20 mouse cellular contexts compared by ENCODE assay signal in the genomic region with DNA sequence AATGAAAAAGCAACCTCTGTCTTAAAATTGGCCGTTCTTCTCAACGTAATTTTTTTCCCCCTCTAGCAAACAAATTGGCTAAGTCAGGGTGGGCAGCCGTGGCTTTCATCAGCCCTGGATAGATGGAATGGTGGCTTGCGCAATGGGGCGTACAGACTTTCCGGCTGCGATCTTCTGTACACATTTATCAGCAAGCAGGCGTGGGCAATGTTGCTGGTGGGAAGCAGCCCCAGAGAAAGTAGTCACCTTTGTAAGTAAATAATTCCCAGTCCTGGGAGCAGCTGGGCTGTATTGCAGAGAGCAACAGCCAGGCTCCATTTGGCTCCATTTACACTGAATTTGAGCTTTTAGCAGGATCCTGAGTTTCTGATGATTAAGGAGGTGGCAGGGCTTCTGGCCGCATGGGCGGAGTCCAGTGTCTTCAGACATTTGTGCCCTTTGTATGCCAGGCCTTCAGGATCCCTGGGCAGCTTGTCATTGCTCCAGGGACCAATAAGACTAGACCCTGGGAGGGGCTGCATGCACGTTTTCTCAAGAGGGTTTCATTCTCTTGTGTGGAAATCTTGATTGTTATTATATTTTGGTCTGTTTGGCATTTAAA.
A peak's percentile ranks its signal among the peaks of the same experiment; 100 is the strongest.
DNase-seq lines count a peak whose midpoint lies in the region; ATAC-seq and TF ChIP-seq lines count a peak whose summit lies in the region.
"Had no signal": no experiment of that assay in that cellular context is flagged by ENCODE, and none has a peak within 500 bp of the region (broad histone marks: within the 10 kb centered on the region; RNA-seq: fewer than 3 reads in every experiment).

No protein-coding gene starts in this region.

- no peak overlapping the region for H3K4me3 ChIP-seq in liver, embryonic 12.5 days
- no peak overlapping the region for H3K4me3 ChIP-seq in liver, postnatal 0 days (ENCODE audit: low read depth, low read length)
- no peak overlapping the region for H3K4me3 ChIP-seq in liver, embryonic 13.5 days (replicated peaks)
- H3K4me3 ChIP-seq in layer of hippocampus, adult 2 months = no peak overlapping the region
- H3K4me3 ChIP-seq: erythroblast, embryonic 14.5 days; gastrocnemius, adult 2 months; heart, adult 2 months; heart, embryonic 15.5 days; limb, embryonic 13.5 days; stomach, embryonic 15.5 days had no signal

- 59% methylated on average over 11 of the region's 11 CpGs for WGBS in liver, embryonic 12.5 days (ENCODE audit: insufficient replicate concordance)
- 49% methylated on average over 11 of the region's 11 CpGs for WGBS in liver, postnatal 0 days (ENCODE audit: insufficient replicate concordance)
- 62% methylated on average over 11 of the region's 11 CpGs for WGBS in liver, embryonic 13.5 days (ENCODE audit: insufficient replicate concordance)

- H3K27me3 ChIP-seq in liver, embryonic 12.5 days (replicated peaks) = no peaks in the 10 kb centered on the region; the same call in 1 of the 2 replicates
- no peaks in the 10 kb centered on the region for H3K27me3 ChIP-seq in liver, postnatal 0 days (ENCODE audit: insufficient read depth, low read length)
- H3K27me3 ChIP-seq in liver, embryonic 13.5 days = no peaks in the 10 kb centered on the region
- H3K27me3 ChIP-seq: heart, embryonic 15.5 days; stomach, embryonic 15.5 days had no signal

- H3K36me3 ChIP-seq in liver, embryonic 12.5 days = no peaks in the 10 kb centered on the region
- H3K36me3 ChIP-seq in liver, postnatal 0 days (replicated peaks; ENCODE audit: insufficient read depth, low read length) = no peaks in the 10 kb centered on the region
- no peaks in the 10 kb centered on the region for H3K36me3 ChIP-seq in liver, embryonic 13.5 days
- H3K36me3 ChIP-seq: heart, embryonic 15.5 days; limb, embryonic 13.5 days; stomach, embryonic 15.5 days had no signal

- no peak for TF ChIP-seq EP300 in liver, postnatal 0 days (IDR thresholded peaks at IDR 0.05; ENCODE audit: low read depth)

- H3K9ac ChIP-seq in liver, embryonic 12.5 days = no peak overlapping the region
- no peak overlapping the region for H3K9ac ChIP-seq in liver, postnatal 0 days (replicated peaks)
- H3K9ac ChIP-seq in liver, embryonic 13.5 days = no peak overlapping the region
- H3K9ac ChIP-seq: forebrain, postnatal 0 days; heart, embryonic 15.5 days; limb, embryonic 13.5 days; stomach, embryonic 15.5 days had no signal

- H3K4me2 ChIP-seq in liver, embryonic 12.5 days = no peak overlapping the region
- H3K4me2 ChIP-seq in liver, postnatal 0 days (ENCODE audit: low read depth, low read length) = no peak overlapping the region
- H3K4me2 ChIP-seq in liver, embryonic 13.5 days = no peak overlapping the region
- H3K4me2 ChIP-seq: heart, embryonic 15.5 days; limb, embryonic 13.5 days; stomach, embryonic 15.5 days had no signal

- DNase-seq in liver, postnatal 0 days = no peak
- peak; percentile 81 for DNase-seq in fibroblast of lung, adult 2 months (ENCODE audit: low read depth)
- no peak for DNase-seq in liver, embryonic 13.5 days
- peak; percentile 32 for DNase-seq in lung, postnatal 36 days
- DNase-seq in layer of hippocampus, adult 2 months (ENCODE audit: low spot score in 2 of 2) = no peak
- no peak for DNase-seq in T-cell, adult 2 months (ENCODE audit: low spot score)
- DNase-seq: adrenal gland, postnatal 14 days; cerebellum, adult 2 months; forebrain, postnatal 0 days; gastrocnemius, adult 2 months; kidney, adult 18-20 months; kidney, postnatal 14 days; spleen, adult 18-20 months had no signal

- ATAC-seq in liver, embryonic 12.5 days = peak; percentile 55; the same call in 1 of the 2 replicates
- no peak for ATAC-seq in liver, postnatal 0 days
- ATAC-seq in liver, embryonic 13.5 days (ENCODE audit: low read depth) = peak; percentile 48; the same call in 1 of the 2 replicates
- ATAC-seq: activated CD4-positive, CD25-positive, alpha-beta regulatory T cell, adult 4 months; forebrain, postnatal 0 days had no signal

- H3K4me1 ChIP-seq in liver, embryonic 12.5 days = no peaks in the 10 kb centered on the region
- peaks cover 4% of the 10 kb centered on the region; the same call in 1 of the 2 replicates for H3K4me1 ChIP-seq in liver, postnatal 0 days (ENCODE audit: insufficient read depth)
- peaks cover 3% of the 10 kb centered on the region; the same call in 1 of the 2 replicates for H3K4me1 ChIP-seq in liver, embryonic 13.5 days (replicated peaks)

- H3K9me3 ChIP-seq in liver, embryonic 12.5 days (replicated peaks) = no peaks in the 10 kb centered on the region
- H3K9me3 ChIP-seq in liver, postnatal 0 days (ENCODE audit: low read length) = no peaks in the 10 kb centered on the region
- no peaks in the 10 kb centered on the region for H3K9me3 ChIP-seq in liver, embryonic 13.5 days (replicated peaks)
- H3K9me3 ChIP-seq: heart, embryonic 15.5 days; limb, embryonic 13.5 days; stomach, embryonic 15.5 days had no signal

- TF ChIP-seq CTCF in liver, postnatal 0 days (IDR thresholded peaks at IDR 0.05; ENCODE audit: low read depth) = no peak
- TF ChIP-seq CTCF in layer of hippocampus, adult 2 months (conservative IDR thresholded peaks at IDR 0.05) = no peak

- no peak overlapping the region for H3K27ac ChIP-seq in liver, embryonic 12.5 days
- H3K27ac ChIP-seq in liver, postnatal 0 days (ENCODE audit: low read depth) = no peak overlapping the region
- no peak overlapping the region for H3K27ac ChIP-seq in liver, embryonic 13.5 days
- no peak overlapping the region for H3K27ac ChIP-seq in layer of hippocampus, adult 2 months
- H3K27ac ChIP-seq: gastrocnemius, adult 2 months; heart, adult 2 months; heart, embryonic 15.5 days; limb, embryonic 13.5 days; stomach, embryonic 15.5 days had no signal

Comparison
In these comparisons a context has a peak if more than half of its experiments do, and no peak if none do; other contexts are left out.
1. DNase-seq: peak in fibroblast of lung, adult 2 months (single experiment) and lung, postnatal 36 days (single experiment); none in liver, postnatal 0 days (single experiment), liver, embryonic 13.5 days (single experiment), layer of hippocampus, adult 2 months (0 of 2) and T-cell, adult 2 months (single experiment).